Mouse (Mus musculus) naive thymus-derived CD4-positive, alpha-beta T cell, adult 2 months (primary cell): ENCODE data around the gene Fry.
A peak's percentile ranks its signal among the peaks of the same experiment; 100 is the strongest.

Source experiments
- DNase-seq: peaks from one replicate; pipeline ENCODE4 v3.0.0-alpha.2; 2011; ENCODE audit warnings: low read depth

Fry gene

GRCm38 (mm10) chr5:150389589-150390377 lies 271.3 kb downstream of the Fry start:
- no peak for DNase-seq

- DNase-seq: no peak
Observed at GRCm38 (mm10) chr5:150390422-150390821, 272.0 kb downstream of the Fry start.

DNA sequence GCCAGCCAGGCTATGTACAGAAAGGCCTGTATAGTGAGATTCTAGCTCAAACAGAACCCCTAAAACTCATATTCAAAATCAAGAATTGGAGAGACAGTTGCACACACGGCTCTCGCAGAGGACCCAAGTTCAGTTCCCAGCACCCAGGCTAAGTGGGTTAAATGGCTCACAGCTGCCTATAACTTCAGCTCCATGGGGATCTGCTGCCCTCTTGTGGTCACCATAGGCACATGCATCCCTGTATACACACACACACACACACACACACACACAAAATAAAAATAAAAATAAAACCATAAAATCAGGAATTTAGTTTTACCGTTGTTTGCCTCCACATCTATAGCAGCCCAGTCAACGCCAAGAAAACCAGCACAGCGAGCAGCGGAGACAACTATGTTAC lies 276.2 kb downstream of the Fry start:
- DNase-seq: no peak

DNA sequence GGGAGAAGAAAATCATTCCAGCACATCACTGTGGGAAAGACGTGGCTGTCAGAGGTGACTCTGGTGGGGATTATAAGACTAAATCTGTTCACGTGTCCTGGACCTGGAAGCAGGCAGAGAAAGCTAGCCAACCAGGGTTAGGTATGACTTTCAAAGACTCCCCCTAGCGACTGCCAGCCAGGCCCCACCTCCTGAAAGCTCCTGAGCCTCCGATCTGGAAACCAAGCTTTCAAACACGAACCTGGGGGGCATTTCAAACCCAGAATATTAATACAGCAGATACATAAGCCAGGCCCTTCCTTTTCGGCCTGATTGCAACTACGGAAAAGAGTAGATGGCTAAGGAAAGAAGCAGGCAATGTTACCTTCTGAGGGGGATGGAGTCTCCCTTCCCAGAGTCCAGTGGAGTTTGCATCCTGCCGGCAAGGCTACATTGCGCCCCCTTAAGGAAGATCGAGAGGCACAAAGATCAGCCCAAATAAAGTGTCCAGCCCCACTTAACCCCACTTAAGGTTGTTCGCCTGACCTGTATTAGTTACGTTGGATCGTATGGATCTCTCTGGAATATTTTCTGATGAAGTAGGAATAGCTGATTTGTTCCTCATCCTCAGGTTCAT lies 284.5 kb downstream of the Fry start:
- DNase-seq: no peak

DNA sequence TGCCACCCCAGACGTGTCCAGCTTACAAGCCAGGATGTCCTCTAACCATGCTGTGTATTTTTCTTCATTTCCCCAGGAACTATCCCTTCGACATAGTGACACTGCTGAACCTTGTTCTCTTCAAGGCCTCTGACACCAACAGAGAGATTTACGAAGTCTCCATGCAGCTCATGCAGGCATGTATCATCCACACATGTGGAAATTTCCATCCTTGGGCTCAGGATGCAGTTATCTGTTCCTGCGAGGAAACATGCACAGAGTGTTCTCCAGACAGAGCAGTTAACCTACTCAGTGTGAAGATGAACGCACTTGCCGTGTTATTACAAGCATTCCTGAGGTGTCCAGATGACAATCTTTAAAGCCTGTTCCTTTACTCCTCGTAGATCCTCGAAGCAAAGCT lies 286.4 kb downstream of the Fry start:
- no peak for DNase-seq

DNA sequence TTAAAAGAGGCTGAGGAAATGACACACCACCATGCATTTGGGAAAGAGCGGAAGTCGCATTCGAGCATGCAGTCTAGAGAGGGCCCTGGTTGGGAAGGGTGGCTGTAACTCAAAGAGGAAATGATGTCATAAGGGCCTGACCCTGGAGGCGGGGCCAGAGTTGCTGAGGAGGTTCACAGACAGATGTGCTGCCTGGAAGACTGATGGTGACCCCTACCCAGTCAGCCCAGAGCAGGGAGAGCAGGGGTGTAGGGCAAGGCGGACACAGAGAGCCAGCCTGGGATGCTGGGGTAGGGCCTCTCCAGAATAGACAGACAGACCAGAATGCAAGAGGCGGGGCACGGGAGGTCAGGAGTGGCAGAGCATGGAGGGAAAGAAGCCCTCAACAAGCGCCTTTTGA lies 290.5 kb downstream of the Fry start:
- no peak for DNase-seq

- DNase-seq: no peak
Observed at GRCm38 (mm10) chr5:150409451-150410045, 291.1 kb downstream of the Fry start.

GRCm38 (mm10) chr5:150412750-150413450 lies 294.5 kb downstream of the Fry start:
- peak; percentile 16 for DNase-seq

DNA sequence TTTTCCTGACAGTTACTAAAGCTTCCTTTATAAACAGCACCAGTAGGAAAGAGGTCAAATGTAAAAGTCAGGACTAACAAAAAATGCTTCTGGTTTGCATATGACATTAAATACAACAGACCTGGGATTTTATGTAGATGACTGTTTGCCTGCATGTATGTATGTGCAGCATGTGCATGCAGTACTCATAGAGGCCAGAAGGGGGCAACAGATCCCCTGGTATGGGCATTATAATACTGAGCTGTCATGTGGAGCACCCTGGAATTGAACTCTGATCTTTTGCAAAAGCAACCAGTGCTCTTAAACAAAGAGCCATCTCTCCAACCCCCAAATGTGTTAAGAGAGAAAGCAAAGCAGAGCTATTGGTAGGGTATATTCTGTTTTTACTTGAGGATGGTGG lies 296.4 kb downstream of the Fry start:
- DNase-seq: no peak

GRCm38 (mm10) chr5:150417223-150417622 lies 298.8 kb downstream of the Fry start:
- DNase-seq: no peak

DNA sequence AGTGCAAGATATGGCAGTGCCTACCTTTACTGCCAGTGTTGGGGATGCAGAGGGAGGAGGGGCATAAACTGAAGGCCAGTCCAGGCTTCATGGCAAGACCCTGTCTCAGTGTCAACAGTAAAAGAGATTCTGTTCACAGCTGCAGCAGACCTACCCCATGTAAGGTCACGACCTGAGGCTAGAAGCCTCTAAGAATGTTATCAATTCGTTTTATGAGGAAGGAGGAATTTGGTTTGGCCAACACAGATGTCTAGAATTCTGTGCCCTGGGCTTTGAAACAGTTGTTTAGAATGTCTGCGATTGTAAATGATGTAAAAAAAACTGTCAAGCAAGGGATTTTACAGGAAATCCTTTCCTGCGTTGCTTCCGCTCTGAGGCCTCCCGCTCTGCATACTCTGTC lies 299.6 kb downstream of the Fry start:
- DNase-seq: no peak

DNA sequence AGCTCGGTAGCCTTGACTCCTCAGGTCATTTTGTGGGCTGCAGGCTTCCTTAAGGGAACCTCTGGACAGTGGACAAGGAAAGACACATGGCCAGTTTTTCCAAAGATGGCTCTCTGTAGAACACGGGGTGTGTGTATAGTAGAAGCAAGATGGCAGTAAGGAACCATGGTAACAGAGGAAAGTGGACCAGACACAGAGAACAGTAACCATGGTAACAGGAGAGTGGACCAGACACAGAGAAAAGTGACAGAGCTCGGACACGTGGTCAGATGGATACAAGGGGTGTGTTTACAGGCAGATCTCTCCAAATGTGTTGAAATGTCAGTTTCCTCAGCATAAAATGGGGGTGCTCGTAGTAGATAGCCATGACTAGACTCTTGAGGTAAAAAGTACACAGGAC lies 306.6 kb downstream of the Fry start:
- no peak for DNase-seq

GRCm38 (mm10) chr5:150426595-150426994 lies 308.1 kb downstream of the Fry start:
- peak; percentile 40 for DNase-seq

DNA sequence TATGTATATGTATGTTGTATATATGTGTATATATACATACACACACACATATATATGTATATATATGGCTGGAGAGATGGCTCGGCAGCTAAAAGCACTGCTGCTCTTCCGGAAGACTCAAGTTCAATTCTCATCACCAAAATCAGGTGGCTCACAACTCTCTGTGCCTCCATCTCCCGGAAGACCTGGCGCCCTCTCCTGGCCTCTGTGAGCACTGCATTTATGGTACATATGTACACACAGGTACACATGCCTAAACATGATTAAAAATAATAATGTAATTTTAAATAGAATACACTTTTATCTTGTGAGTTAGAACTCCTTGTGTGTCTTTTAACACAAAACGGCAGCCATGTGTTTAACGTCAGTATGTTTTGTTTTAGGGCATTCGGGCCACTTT lies 312.8 kb downstream of the Fry start:
- peak; percentile 36 for DNase-seq

- DNase-seq: no peak
Observed at GRCm38 (mm10) chr5:150432960-150433359, 314.5 kb downstream of the Fry start.

- DNase-seq: no peak
Observed at GRCm38 (mm10) chr5:150436629-150437389, 318.4 kb downstream of the Fry start.

DNA sequence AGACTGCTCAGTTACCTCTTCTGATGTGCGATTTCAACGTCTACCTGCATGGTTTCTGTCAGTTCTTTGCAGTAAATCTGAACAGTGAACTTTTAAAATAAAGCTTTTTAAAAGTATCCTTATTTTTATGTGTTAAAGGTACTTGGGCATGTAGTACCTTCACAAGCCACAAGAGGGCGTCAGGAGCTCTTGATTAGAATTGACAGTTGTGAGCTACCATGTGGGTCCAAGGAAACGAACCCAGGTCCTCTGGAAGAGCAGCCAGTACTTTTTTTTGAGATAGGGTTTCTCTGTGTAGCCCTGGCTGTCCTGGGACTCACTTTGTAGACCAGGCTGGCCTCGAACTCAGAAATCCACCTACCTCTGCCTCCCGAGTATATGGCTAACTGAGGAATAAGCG lies 323.2 kb downstream of the Fry start:
- DNase-seq: peak; percentile 81

DNA sequence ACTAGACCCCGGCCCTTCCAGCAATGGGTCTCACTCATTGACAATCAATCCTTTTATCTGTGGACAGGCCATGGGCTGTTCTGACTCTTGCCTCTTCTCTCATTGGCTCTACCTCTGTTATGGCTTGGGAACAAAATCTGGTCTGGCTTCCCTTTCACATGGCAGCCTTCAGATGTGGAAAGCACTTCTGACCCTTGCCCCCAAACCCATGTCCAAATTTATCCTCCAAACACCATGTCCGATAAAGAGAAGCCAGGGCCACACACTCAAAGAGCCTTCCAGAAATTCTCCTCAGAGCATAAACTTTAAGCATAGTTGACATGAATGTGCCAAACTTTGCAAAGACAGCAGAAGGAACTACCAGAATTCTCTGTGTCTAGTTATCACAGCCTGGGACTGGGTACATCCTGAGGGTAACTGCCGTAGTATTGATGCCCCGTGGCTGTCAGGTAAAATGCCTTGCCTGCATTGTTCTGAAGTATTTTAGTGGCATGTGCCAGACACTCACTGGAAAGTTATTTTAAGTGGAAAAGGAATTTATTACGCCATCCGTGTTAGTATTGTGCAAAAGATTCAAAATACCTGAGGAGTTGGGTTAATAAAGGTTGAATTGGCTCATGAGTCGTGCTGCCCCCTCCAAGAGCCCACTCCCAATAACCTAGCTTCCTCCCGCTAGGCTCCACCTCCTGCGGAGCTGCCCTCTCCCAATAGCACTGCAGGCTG lies 333.0 kb downstream of the Fry start:
- no peak for DNase-seq

GRCm38 (mm10) chr5:150452004-150452626 lies 333.7 kb downstream of the Fry start:
- no peak for DNase-seq

- DNase-seq: no peak
Observed at GRCm38 (mm10) chr5:150452671-150453070, 334.2 kb downstream of the Fry start.

DNA sequence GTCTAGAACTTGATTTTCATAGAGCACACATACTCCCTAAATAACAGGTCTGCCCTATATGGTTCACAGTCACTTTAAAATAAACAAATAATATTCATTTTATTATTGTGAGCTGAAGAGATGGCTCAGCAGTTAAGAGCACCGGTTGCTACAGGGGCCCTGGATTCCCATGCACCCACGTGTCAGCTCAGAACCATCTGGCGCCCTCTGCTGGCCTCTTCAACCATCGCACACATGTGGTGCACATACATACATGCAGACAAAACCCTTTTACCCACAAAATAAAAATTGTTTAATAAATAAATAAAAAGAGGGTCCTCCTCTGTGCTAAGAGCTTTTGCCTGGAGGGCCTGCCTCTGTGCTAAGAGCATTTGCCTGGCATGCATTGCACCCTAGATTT lies 335.0 kb downstream of the Fry start:
- DNase-seq: no peak
